Mouse (Mus musculus) heart, postnatal 0 days (tissue): ENCODE results near the gene Grb7.

Experiments used
- CTCF ChIP-seq: IDR thresholded peaks from 2 replicates; pipeline ENCODE4 v1.5.1; 2016; ENCODE audit warnings: antibody characterized with exemption, control low read depth, low read depth
- EP300 ChIP-seq: IDR thresholded peaks from 2 replicates; pipeline ENCODE4 v1.6.1; 2016; ENCODE audit warnings: antibody characterized with exemption, low read depth

- TF ChIP-seq CTCF (no peak), EP300 (no peak)
These were observed 12.2 kb downstream of the Grb7 start for GRCm38 (mm10) chr11:98458121-98458990.
